Mouse (Mus musculus): ENCODE results near the gene Ubtd2.

Ubtd2 gene

GRCm38 (mm10) chr11:32454800-32455506 is at the start of gene Ubtd2:
TSS of gene Ubtd2 (plus strand) at chr11:32455370.
- CTCF ChIA-PET, result interaction anchor here (0.5 kb wide), 1 partner anchor 10 kb away, joined by 9 read pairs; no protein-coding TSS in a partner anchor

DNA sequence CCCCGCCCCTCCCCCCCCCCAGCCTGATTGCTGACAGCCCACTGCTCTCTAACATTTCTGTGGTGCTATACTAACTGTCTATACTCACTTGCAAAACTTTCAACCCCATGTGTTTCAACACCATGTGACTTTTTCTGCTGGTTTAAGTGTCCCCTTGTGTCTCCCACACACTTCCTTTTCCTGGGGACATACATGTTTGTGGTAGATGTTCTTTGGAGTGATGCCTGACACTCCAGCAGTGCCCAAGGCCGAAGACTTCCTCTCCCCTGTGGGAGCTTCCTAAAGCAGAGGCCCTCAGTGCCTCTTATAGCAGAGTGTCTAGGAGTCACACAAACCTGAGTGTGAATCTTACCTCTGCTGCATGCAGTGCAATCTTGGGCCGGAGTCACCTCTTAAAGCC is 47.3 kb upstream of the Ubtd2 start:
- CTCF ChIA-PET, result interaction anchor here (0.7 kb wide), 1 partner anchor 58 kb away, joined by 3 read pairs; no protein-coding TSS in a partner anchor

- CTCF ChIA-PET, result interaction anchor here (0.5 kb wide), 1 partner anchor 145 kb away, joined by 5 read pairs; no protein-coding TSS in a partner anchor
Measured at GRCm38 (mm10) chr11:32409052-32409451, 46.1 kb upstream of the Ubtd2 start.

DNA sequence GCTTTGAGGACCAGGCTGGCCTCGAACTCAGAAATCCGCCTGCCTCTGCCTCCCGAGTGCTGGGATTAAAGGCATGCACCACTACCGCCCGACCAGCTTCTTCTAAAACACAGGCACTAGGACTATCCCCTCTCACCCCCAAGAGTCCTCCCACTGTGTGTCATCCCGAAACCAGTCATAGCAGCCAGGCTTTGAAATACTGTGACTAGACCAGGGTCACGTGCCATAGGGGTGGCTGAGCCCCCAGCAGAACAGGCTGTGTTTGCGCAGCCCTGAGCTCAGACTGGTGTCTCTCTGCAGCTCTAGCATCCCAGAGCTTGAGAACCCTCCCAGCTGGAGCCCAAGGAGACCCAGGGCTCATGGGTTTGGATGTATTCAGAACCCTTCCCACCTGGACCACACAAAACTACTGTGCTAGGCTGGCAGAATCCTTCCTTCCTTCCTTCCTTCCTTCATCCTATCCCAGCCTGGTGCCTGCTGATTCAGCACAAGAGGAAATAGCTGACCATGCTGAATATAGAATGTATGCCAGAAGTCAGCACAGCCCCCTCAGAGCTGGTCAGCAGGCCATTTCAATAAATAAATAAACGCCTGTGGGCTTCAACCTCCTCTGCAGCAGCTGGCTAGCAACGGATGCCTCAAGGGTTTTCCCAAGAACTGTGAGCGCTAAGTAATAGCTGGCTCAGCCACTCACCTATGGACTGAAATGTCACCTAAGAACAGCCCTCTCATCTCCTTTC is 45.2 kb upstream of the Ubtd2 start:
- CTCF ChIA-PET, result interaction anchor here (0.5 kb wide), 1 partner anchor 144 kb away, joined by 5 read pairs; no protein-coding TSS in a partner anchor

GRCm38 (mm10) chr11:32420001-32420400 is 35.2 kb upstream of the Ubtd2 start:
- CTCF ChIA-PET, result no interaction called here

GRCm38 (mm10) chr11:32423311-32423710 is 31.9 kb upstream of the Ubtd2 start:
- CTCF ChIA-PET, result no interaction called here

DNA sequence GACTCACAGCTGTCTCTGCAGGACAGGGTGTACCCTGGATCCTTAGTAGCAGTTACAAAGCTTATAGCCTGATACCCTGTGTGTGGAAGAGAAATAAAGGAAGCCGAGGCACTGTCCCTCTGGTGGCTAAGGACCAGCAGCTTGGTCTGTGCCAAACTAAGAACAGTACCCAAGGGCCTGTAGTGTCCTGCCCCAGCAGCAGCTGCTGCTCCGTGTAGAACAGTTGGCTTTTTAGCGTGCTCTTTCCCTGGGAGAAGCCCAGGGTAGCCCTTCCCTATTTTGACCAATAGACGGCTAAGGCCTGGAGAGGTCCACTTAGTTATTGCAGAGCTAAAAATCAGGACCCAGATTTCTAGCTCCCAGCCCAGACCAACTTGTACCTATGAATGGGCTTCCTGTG is 30.6 kb upstream of the Ubtd2 start:
- CTCF ChIA-PET, result no interaction called here

DNA sequence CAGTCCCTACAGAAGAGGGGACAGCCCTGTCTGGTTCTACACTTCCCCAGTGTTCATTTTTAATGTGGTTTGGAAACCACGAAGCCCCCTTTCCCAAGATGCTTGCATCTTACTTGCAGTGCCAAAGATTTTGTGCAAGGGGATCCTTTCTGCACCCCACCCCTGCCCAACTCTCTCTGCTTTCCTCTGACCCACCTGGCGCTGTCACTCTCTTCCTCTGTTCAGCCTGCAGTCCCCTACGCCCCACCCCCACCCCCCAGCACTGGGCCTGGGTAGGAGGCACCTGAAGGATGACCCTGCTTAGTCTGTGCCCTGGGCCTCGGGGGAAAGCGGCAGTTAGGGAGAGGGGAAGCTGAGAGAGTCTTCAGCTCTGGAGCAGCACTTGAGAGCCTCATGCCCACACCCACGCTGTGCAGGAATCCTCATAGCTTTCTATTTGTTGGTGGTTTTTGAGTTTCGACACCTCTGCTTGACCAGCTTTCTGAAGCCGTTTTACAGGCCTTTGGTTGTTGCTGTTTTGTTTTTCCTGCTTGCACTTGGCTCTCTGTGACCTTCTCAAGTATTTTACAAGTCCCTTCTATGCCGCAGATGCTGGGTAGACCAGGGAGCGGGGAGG is 30.0 kb upstream of the Ubtd2 start:
- CTCF ChIA-PET, result no interaction called here

DNA sequence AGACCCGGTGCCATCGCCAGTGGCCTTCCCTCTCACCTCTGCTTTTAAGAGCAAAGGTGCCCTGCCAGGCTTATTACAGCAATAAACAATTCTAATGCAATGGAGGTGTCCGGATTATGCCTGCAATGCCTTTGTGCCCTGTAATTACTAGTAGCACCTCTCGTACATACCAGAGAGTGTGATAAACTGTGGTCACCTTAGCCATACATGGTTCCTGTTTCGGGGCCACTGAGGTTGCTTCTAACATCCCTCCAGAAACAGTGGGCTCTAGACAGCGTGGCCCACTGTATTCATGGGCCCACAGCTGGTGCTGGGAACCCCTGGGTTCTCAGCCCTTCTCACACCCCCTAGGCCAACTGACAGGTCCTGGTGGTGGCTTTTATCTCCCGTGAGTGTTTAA is 27.6 kb upstream of the Ubtd2 start:
- CTCF ChIA-PET, result no interaction called here

GRCm38 (mm10) chr11:32435410-32436060 is 19.6 kb upstream of the Ubtd2 start:
- CTCF ChIA-PET, result no interaction called here

DNA sequence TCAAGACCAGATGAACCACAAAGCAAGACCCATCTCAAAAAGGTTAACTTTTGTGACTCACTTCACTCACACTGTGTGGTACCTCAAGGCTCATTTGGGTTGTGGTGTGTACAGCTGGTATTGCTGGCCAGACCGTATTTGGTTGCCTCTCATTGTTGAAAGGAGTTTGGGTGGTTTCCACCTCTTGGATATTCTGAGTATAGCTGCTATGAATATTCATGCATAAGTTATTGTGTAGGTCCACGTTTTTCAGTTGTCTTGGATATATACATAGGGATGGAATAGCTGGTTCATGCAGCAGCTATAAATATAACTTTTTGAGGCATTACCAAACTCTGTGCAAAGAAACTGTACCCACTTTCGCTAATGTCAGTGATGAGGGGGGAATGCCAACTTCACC is 12.6 kb upstream of the Ubtd2 start:
- CTCF ChIA-PET, result no interaction called here

GRCm38 (mm10) chr11:32444266-32444665 is 10.9 kb upstream of the Ubtd2 start:
- CTCF ChIA-PET, result no interaction called here

- CTCF ChIA-PET, result no interaction called here
Measured at GRCm38 (mm10) chr11:32445135-32445534, 10.0 kb upstream of the Ubtd2 start.

DNA sequence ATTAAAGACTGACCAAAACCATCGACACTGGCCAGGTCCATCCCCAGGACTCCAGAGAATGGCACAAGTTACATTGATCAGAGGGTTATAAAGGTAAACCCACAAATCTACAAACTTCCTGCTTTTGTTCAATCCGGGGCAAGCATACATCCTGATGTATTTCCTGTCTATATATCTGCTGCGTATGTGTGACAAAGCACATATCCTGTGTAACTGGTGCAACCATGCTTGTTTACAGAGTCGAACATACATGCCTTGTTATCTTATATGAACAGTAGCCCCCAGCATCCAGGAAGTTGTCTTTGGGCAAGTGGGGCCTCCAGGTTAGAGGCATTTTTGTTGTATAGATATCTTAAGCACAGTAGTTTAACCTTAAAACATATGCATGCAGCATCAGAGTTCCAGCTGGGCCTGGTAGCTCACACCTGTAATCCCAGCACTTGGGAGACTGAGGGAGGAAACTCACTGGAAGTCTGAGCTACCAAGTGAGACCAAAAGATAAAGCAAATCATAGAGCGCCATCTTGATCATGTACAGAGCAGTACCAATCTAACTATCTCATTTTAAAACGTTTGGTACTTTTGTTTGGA is 9.4 kb upstream of the Ubtd2 start:
- CTCF ChIA-PET, result no interaction called here

DNA sequence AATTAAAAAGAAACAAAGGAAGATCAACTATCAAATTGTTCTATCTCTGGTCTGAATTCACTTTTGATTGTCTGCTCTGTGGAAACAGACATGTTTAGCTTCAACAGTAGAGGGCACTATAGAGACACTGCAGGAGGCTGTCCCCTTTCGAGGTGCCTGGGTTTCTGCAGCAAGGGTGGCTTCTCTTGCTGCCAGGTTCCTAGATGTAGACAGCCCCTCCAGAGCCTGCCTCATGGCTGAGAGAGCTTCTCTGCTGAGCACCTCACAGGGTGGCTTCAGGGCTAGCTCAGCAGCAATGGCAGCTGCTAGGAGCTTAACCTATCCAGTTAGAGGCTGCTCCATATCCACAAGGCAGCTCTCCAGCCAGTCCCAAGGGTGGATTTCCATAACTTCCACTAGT is 5.0 kb upstream of the Ubtd2 start:
- CTCF ChIA-PET, result interaction anchor here (0.8 to 1.2 kb wide), 3 partner anchors 38 to 142 kb away, joined by 3 read pairs; no protein-coding TSS in a partner anchor

DNA sequence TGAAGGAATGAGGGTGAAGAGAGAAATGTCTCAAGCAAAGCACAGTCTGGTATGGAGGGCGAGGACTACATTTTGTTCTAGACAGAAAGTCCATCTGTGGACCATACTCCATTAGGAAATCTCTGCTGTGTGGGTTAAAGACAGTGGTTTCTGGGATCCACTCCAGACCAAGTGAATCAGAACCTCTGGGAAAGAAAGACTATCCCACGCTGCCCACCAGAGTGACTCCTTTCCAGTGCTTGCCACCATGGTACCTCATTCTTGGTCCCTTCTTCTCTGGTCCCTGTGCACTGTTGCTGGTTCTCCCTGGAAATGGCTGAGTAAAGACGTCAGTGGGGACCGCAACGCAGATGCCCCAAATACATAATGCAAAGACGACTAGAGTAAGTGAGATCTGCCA is 3.9 kb upstream of the Ubtd2 start:
- CTCF ChIA-PET, result interaction anchor here (0.6 to 0.7 kb wide), 2 partner anchors 21 to 265 kb away, joined by 3 to 6 read pairs; no protein-coding TSS in a partner anchor

DNA sequence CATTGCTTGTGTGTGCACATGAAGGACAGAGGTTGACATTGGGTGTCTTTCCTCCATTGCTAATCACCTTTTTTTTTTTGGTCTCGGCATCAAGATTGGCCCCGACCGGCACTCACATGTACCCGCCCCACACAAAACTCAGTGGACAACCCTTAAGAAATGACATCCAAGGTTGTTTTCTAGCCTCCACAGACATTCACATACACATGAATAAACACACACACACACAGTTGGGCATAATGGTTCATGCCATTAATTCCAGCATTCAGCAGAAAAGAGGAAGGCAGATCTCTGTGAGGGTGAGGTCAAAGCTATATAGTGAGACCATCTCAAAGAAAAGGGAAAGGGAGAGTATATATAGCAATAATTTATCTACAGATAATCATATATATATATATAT is 2.4 kb upstream of the Ubtd2 start:
- CTCF ChIA-PET, result interaction anchor here (0.7 kb wide), 1 partner anchor 364 kb away, joined by 4 read pairs; no protein-coding TSS in a partner anchor

- CTCF ChIA-PET, result interaction anchor here (0.6 kb wide), 1 partner anchor 1656 kb away, joined by 4 read pairs; no protein-coding TSS in a partner anchor
Measured at GRCm38 (mm10) chr11:32453353-32453915, 1.7 kb upstream of the Ubtd2 start.

DNA sequence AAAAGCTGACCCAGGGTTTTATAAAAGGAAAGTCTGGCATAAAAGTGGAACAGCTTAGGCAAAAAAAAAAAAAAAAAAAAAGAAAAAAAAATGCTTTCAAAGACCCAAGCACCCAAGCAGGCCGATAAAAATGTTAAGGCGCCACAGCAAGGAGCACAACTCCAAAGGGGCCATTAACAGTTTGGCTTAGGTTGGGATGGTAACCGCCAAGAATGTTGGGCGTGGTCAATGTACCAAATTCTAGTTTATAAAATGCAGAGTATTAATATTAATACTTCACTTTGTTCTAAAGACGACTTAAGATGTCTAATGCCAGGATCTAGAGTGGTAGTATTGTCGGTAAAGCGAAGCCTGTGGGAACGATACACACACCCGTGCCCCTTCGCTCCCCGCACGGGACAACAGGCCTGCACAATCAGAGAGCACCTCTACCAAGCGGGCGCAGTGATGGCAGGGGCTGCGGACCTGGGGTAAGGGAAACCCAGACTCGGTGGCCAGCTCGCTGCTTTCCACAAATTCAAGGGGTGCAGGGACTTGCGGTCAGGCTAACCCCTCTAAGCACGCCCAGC is 855 bp upstream of the Ubtd2 start:
- CTCF ChIA-PET, result interaction anchor here (0.6 kb wide), 1 partner anchor 1657 kb away, joined by 4 read pairs; no protein-coding TSS in a partner anchor

- CTCF ChIA-PET, result interaction anchor here (0.5 kb wide), 1 partner anchor 10 kb away, joined by 9 read pairs; no protein-coding TSS in a partner anchor
Measured at GRCm38 (mm10) chr11:32455507-32456141, 454 bp downstream of the Ubtd2 start.

Data from spleen, embryonic (tissue).